Mouse (Mus musculus) ES-E14 (cell line): ENCODE results near the gene Vmn1r148. TPM values are rescaled to one million over a fixed set of nuclear protein-coding genes. Genes with fewer than 3 reads are reported as not detected.
"Not testable (repeated sequence)": the region's sequence is repeated elsewhere in the genome, so short reads cannot be mapped to it uniquely, and the experiment has no call there.

Source experiments
- DNase-seq: peaks from one replicate; pipeline ENCODE4 v3.0.0-alpha.2; 2013; ENCODE audit warnings: low read depth, low spot score
- H3K27ac ChIP-seq: 2 replicates; pipeline ENCODE4 v1.5.1; 2012; ENCODE audit warnings: low read depth, mild to moderate bottlenecking, low read length, moderate library complexity, mixed read lengths; ENCODE audit not compliant: poor library complexity, insufficient read depth, severe bottlenecking
- H3K36me3 ChIP-seq: 2 replicates; pipeline ENCODE4 v1.6.1; 2012; ENCODE audit warnings: mild to moderate bottlenecking, low read length, moderate library complexity, mixed read lengths; ENCODE audit not compliant: control insufficient read depth, poor library complexity, insufficient read depth, severe bottlenecking
- H3K4me1 ChIP-seq, 2 experiments: fragments of 150-350 bp in 1 of 2; sonication (generic) in 1 of 2; 2 replicates each; pipeline ENCODE4 v1.6.1; 2012; ENCODE audit warnings: low read length in 2 of 2, mild to moderate bottlenecking in 1 of 2, mixed read lengths in 1 of 2; ENCODE audit not compliant: control insufficient read depth in 2 of 2, insufficient read depth in 2 of 2, poor library complexity in 1 of 2
- H3K4me3 ChIP-seq, 2 experiments: fragments of 150-350 bp in 1 of 2; sonication (generic) in 1 of 2; 2 replicates each; pipeline ENCODE4 v1.5.1; 2012; ENCODE audit warnings: low read length in 2 of 2, low read depth in 1 of 2, mild to moderate bottlenecking in 1 of 2, mixed read lengths in 1 of 2; ENCODE audit not compliant: insufficient read depth in 1 of 2, poor library complexity in 1 of 2, severe bottlenecking in 1 of 2
- H3K9ac ChIP-seq: 2 replicates; pipeline ENCODE4 v1.6.1; 2012; ENCODE audit warnings: low read depth, mild to moderate bottlenecking, low read length, mixed read lengths; ENCODE audit not compliant: poor library complexity, insufficient read depth, severe bottlenecking
- H3K9me3 ChIP-seq: fragments of 150-350 bp; sonication (generic); 2 replicates; pipeline ENCODE4 v1.6.1; 2012; ENCODE audit warnings: low read depth, mild to moderate bottlenecking, low read length; ENCODE audit not compliant: control insufficient read depth, insufficient read depth
- in situ Hi-C, 2 experiments: fragments of 600-800 bp; cut with MboI; formaldehyde crosslinking; loops; one replicate each; pipeline ENCODE4 v1.15.1; 2025; ENCODE audit warnings: low sequenced_read_pairs in 2 of 2, inconsistent platforms in 1 of 2; ENCODE audit not compliant: unreplicated experiment in 2 of 2
- total RNA-seq: library from RNA; depleted of rRNA; stranded (reverse); fragments of 300-350 nt; gene quantifications from 2 replicates; pipeline ENCODE4 v1.2.3, GENCODE M21; 2012; rRNA removed

Vmn1r148 gene
- not detected in 2 replicates for total RNA-seq

DNA sequence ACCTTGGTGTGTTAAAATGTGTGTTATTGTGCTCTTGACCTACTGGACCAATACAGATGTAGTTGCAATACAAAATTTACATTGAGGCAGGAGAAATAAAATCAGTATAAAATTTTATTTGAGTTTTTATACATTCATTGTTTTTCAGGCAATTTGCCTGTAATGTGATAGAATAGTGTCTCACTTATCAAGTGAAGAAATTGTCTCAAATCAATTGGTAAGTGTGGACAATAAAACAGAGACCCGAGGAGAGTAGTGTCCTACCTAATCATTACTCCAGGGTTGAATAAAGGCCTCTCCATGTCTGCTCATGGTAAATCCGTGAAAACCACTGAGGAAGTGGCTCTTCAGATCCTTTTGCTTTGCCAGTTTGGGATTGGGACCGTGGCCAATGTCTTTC is at the start of gene Vmn1r148:
Gene Vmn1r148, plus strand, starts transcription at position 301 of the 400 bp plus-strand sequence.
- H3K4me3 ChIP-seq, DNase-seq, H3K9ac ChIP-seq, H3K27ac ChIP-seq, H3K4me1 ChIP-seq, in situ Hi-C loops, H3K9me3 ChIP-seq, H3K36me3 ChIP-seq: not testable (repeated sequence)

DNA sequence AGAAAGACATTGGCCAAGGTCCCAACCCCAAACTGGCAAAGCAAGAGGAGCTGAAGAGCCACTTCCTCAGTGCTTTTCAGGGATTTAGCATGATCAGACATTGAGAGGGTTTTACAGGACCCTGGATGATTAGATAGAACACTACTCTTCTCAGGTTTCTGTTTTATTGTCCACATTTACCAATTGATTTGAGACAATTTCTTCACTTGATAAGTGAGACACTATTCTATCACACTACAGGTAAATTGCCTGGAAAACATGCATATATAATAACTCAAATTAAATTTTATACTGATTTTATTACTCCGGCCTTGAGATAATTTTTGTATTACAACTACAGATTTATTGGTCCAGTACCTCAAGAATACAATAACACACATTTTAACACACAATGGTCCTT is 42.4 kb upstream of the Vmn1r148 start, which contains the start of gene Gm8660:
Gene Gm8660, minus strand, starts transcription at position 101 of the 400 bp plus-strand sequence.
- H3K9ac ChIP-seq, H3K9me3 ChIP-seq, in situ Hi-C loops, DNase-seq, H3K4me1 ChIP-seq, H3K4me3 ChIP-seq, H3K27ac ChIP-seq, H3K36me3 ChIP-seq: not testable (repeated sequence)

DNA sequence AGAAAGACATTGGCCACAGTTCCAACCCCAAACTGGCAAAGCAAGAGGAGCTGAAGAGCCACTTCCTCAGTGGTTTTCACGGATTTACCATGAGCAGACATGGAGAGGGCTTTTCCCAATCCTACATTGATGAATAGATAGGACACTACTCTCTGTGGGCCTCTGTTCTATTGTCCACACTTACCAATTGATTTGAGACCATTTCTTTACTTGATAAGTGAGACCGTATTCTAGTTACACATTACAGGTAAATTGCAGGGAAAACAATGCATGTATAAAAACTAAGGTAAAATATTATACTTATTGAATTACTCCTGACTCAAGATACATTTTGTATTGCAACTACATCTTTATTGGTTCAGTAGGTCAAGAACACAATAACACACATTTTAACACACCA is 24.7 kb downstream of the Vmn1r148 start, which contains the start of gene Vmn1r149:
Gene Vmn1r149, minus strand, starts transcription at position 101 of the 400 bp plus-strand sequence.
- H3K4me1 ChIP-seq, H3K36me3 ChIP-seq, H3K9ac ChIP-seq, DNase-seq, H3K9me3 ChIP-seq, in situ Hi-C loops, H3K4me3 ChIP-seq, H3K27ac ChIP-seq: not testable (repeated sequence)

DNA sequence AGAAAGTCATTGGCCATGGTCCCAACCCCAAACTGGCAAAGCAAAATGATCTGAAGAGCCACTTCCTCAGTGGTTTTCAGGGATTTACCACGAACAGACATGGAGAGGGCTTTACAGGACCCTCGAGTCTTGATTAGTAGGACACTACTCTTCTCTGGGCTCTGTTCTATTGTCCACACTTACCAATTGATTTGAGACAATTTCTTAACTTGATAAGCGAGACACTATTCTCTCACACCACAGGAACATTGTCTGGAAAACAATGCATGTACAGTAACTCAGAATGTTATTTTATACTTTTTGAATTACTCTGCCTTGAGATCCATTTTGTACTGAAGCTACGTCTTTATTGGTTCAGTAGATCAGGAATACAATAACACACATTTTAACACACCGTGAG is 50.6 kb downstream of the Vmn1r148 start, which contains the start of gene Gm10665:
Gene Gm10665, minus strand, starts transcription at position 101 of the 400 bp plus-strand sequence.
- DNase-seq, H3K9ac ChIP-seq, H3K36me3 ChIP-seq, in situ Hi-C loops, H3K4me1 ChIP-seq, H3K4me3 ChIP-seq, H3K9me3 ChIP-seq, H3K27ac ChIP-seq: not testable (repeated sequence)

Other genes starting within 250 kb of the Vmn1r148 start
- not detected in 2 replicates for gene Vmn1r142, start 249.5 kb upstream of the Vmn1r148 start, total RNA-seq
- not detected in 2 replicates for gene Vmn1r143, start 224.2 kb upstream of the Vmn1r148 start, total RNA-seq
- gene Gm8653, start 212.3 kb upstream of the Vmn1r148 start, total RNA-seq, result not detected in 2 replicates
- gene Gm8453, start 184.1 kb upstream of the Vmn1r148 start, total RNA-seq, result not detected in 2 replicates
- not detected in 2 replicates for gene Gm4187, start 83.9 kb upstream of the Vmn1r148 start, total RNA-seq
- not detected in 2 replicates for gene Gm8660, start 42.5 kb upstream of the Vmn1r148 start, total RNA-seq
- gene Vmn1r149, start 24.6 kb downstream of the Vmn1r148 start, total RNA-seq, result not detected in 2 replicates
- gene Gm10665, start 50.5 kb downstream of the Vmn1r148 start, total RNA-seq, result not detected in 2 replicates
- gene Vmn1r151, start 86.1 kb downstream of the Vmn1r148 start, total RNA-seq, result not detected in 2 replicates
- gene Vmn1r152, start 109.4 kb downstream of the Vmn1r148 start, total RNA-seq, result not detected in 2 replicates
- not detected in 2 replicates for gene Gm8677, start 121.3 kb downstream of the Vmn1r148 start, total RNA-seq
- gene Gm4201, start 151.8 kb downstream of the Vmn1r148 start, total RNA-seq, result not detected in 2 replicates
- gene Gm4565, start 174.5 kb downstream of the Vmn1r148 start, total RNA-seq, result not detected in 2 replicates
- gene Vmn1r155, start 244.4 kb downstream of the Vmn1r148 start, total RNA-seq, result not detected in 2 replicates